Mouse (Mus musculus): ENCODE measurements at regions not wholly inside any gene's neighbourhood (a gene's known extent, or its start where the extent isn't known, plus 50 kb on each side); places are given as distances from the start of the nearest gene placed in this dataset.
A peak's percentile ranks its signal among the peaks of the same experiment; 100 is the strongest.

DNA sequence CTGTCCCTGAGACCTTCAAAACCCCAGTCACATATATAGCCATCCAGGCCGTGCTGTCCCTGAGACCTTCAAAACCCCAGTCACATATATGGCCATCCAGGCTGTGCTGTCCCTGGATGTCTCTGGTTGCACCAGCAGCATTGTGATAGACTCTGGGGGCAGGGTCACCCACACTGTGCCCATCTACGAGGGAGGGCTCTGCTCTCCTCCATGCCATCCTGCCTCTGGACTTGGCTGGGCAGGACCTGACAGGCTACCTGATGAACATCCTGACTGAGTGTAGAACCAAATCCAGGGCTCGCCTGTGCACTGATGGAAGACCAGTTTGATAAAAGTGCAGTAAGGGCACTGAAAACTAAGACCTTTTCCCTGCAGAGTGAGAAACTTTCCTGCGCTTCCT, 63.1 kb upstream of the S1pr3 start:
- Histone ChIP-seq H3K27me3 (ENCODE audit: control insufficient read depth, insufficient read depth, low read depth, low read length) (no peaks in the 10 kb centered on the region), H3K27ac (ENCODE audit: low read length) (peak overlapping the region; percentile 13; the same call in 1 of the 2 replicates), H3K9me3 (replicated peaks; ENCODE audit: control insufficient read depth, low read length, poor library complexity, severe bottlenecking) (no peaks in the 10 kb centered on the region), H3K9ac (ENCODE audit: low read depth, low read length) (no peak overlapping the region), H3K4me3 (ENCODE audit: low read depth, low read length) (no peak overlapping the region), H3K4me2 (ENCODE audit: low read length) (no peak overlapping the region), H3K4me1 (ENCODE audit: control insufficient read depth, insufficient read depth, low read length) (peaks cover 8% of the 10 kb centered on the region; the same call in 1 of the 2 replicates), H3K36me3 (ENCODE audit: control insufficient read depth, insufficient read depth, low read length) (no peaks in the 10 kb centered on the region)
- WGBS = 65% methylated on average over 4 of the region's 4 CpGs
- no peak for ATAC-seq

DNA sequence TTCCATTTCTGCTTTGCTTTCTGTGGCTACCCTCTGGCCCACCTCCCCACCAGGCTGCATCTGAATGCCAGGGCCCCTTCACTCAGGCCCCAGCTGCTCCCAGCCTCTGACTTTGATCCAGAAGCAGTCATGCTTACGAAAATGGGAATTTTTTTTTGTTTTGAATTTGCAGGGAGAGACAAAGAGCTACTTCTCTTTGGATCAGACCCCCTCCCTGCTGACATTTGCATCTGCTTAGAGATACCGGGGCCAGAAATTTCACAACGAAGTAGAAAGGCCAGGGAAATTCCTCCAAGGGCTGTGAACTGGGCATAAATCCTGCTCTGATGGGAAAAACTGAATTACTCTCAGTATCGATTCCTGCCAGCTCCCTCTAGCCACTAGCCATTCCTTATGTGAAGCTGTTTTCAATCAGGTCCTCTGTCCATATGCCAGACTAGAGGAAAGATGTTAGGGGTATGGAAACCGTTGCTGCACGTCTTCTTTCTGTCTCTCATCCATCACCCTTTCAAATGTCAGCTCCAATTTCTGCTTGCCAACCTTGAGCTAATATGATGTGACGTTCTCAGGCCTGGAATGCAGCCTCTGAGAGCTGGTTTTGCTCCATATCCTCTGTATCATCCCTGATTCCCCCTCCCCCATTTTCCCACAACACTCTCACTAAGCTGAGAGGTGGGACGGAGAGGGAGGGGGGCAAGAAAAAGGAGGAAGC, 62.4 kb upstream of the S1pr3 start:
- Histone ChIP-seq H3K9me3 (replicated peaks; ENCODE audit: control insufficient read depth, low read length, poor library complexity, severe bottlenecking) (no peaks in the 10 kb centered on the region), H3K4me2 (ENCODE audit: low read length) (no peak overlapping the region), H3K9ac (ENCODE audit: low read depth, low read length) (no peak overlapping the region), H3K4me1 (ENCODE audit: control insufficient read depth, insufficient read depth, low read length) (peaks cover 8% of the 10 kb centered on the region; the same call in 1 of the 2 replicates), H3K27me3 (ENCODE audit: control insufficient read depth, insufficient read depth, low read depth, low read length) (no peaks in the 10 kb centered on the region), H3K27ac (ENCODE audit: low read length) (peak overlapping the region; percentile 28; the same call in 1 of the 2 replicates), H3K4me3 (ENCODE audit: low read depth, low read length) (no peak overlapping the region), H3K36me3 (ENCODE audit: control insufficient read depth, insufficient read depth, low read length) (no peaks in the 10 kb centered on the region)
- peak; percentile 71 for ATAC-seq
- 10% methylated on average over 8 of the region's 8 CpGs for WGBS

DNA sequence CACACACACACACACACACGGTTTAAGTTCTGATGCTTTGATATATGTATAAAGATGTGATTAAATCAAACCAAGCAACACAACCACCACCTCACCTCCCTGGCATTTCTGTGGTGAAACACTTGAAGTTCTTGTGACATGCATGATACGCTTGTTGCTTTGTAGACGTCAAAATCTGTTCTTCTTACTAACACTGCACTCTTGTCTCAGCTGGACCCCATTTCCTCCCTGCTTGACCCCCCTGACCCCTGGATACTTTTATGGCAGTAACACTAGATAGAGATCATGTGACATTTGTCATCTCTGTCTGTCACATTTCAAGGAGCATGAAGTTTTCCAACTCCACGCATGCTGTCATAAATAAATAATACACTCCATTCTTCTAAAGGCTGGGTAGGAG, 59.7 kb upstream of the S1pr3 start:
- no peak for ATAC-seq
- no peak overlapping the region for H3K27ac ChIP-seq (ENCODE audit: low read length)
- no peaks in the 10 kb centered on the region for H3K27me3 ChIP-seq (ENCODE audit: control insufficient read depth, insufficient read depth, low read depth, low read length)
- H3K9ac ChIP-seq (ENCODE audit: low read depth, low read length) = no peak overlapping the region
- no peaks in the 10 kb centered on the region for H3K36me3 ChIP-seq (ENCODE audit: control insufficient read depth, insufficient read depth, low read length)
- H3K4me1 ChIP-seq (ENCODE audit: control insufficient read depth, insufficient read depth, low read length) = peaks cover 8% of the 10 kb centered on the region; the same call in 1 of the 2 replicates
- WGBS = 78% methylated on average over 4 of the region's 4 CpGs
- H3K9me3 ChIP-seq (replicated peaks; ENCODE audit: control insufficient read depth, low read length, poor library complexity, severe bottlenecking) = no peaks in the 10 kb centered on the region
- H3K4me3 ChIP-seq (ENCODE audit: low read depth, low read length) = no peak overlapping the region
- H3K4me2 ChIP-seq (ENCODE audit: low read length) = no peak overlapping the region

DNA sequence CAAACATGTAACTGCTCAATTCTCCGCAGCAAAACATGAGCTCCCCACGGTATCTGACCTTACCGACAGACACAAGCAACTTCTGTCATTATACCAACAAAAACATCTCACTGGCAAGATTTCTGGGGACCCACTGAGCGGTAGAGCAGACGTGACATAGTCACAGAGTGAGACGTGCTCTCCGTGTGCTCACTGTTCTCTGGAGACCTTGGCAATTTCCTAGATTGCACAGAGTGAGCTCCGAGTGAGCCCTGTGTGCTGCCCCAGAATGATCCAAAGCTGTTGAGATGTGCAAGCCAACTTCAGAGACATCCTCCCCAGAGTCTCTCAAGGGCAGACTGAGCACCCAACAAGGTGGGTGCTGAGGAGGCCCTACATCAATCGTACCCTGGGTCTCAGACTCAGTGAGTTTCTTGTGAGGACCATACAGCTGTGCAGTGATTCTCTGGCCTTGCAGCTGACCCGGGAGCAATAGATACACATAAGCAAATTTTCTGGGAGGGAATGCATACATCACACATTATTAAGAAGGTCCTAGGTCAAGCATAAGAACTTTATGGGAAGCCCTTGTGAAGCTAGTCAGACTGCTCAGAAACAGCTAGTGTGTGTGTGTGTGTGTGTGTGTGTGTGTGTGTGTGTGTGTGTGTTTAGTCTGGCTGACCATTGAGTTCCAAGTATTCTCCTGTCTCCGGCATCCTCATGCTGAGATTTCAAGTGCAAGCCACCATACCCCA, 58.5 kb upstream of the S1pr3 start:
- no peak overlapping the region for H3K9ac ChIP-seq (ENCODE audit: low read depth, low read length)
- H3K4me3 ChIP-seq (ENCODE audit: low read depth, low read length) = no peak overlapping the region
- H3K36me3 ChIP-seq (ENCODE audit: control insufficient read depth, insufficient read depth, low read length) = no peaks in the 10 kb centered on the region
- H3K4me1 ChIP-seq (ENCODE audit: control insufficient read depth, insufficient read depth, low read length) = peaks cover 8% of the 10 kb centered on the region; the same call in 1 of the 2 replicates
- no peak for ATAC-seq
- no peaks in the 10 kb centered on the region for H3K27me3 ChIP-seq (ENCODE audit: control insufficient read depth, insufficient read depth, low read depth, low read length)
- 91% methylated on average over 11 of the region's 11 CpGs for whole genome bisulfite sequencing
- H3K4me2 ChIP-seq (ENCODE audit: low read length) = no peak overlapping the region
- no peak overlapping the region for H3K27ac ChIP-seq (ENCODE audit: low read length)
- H3K9me3 ChIP-seq (replicated peaks; ENCODE audit: control insufficient read depth, low read length, poor library complexity, severe bottlenecking) = no peaks in the 10 kb centered on the region

DNA sequence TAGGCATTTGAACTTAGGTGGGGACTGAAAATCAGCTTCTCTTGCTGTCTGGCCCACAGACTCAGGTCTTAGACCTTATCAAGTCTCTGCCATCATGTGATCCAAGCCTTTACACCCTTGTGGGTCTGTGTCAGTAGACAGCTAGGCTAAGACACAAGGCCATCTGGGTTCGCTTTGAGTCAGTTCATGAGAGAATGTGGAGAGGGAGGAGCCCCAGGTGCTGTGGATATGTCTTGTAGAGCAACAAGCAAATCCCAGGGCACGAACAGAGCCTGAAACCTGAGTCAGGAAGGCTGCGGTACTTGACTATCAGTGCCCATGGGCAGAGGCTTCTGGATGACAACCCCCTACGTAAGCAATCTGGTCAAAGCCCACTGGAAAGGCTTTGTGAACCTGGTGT, 55.6 kb upstream of the S1pr3 start:
- Histone ChIP-seq H3K9ac (ENCODE audit: low read depth, low read length) (no peak overlapping the region), H3K4me1 (ENCODE audit: control insufficient read depth, insufficient read depth, low read length) (no peaks in the 10 kb centered on the region), H3K36me3 (ENCODE audit: control insufficient read depth, insufficient read depth, low read length) (no peaks in the 10 kb centered on the region), H3K4me2 (ENCODE audit: low read length) (no peak overlapping the region), H3K27ac (ENCODE audit: low read length) (no peak overlapping the region), H3K4me3 (ENCODE audit: low read depth, low read length) (no peak overlapping the region), H3K9me3 (replicated peaks; ENCODE audit: control insufficient read depth, low read length, poor library complexity, severe bottlenecking) (no peaks in the 10 kb centered on the region), H3K27me3 (ENCODE audit: control insufficient read depth, insufficient read depth, low read depth, low read length) (no peaks in the 10 kb centered on the region)
- WGBS = 89% methylated on average over 4 of the region's 4 CpGs
- ATAC-seq = no peak

DNA sequence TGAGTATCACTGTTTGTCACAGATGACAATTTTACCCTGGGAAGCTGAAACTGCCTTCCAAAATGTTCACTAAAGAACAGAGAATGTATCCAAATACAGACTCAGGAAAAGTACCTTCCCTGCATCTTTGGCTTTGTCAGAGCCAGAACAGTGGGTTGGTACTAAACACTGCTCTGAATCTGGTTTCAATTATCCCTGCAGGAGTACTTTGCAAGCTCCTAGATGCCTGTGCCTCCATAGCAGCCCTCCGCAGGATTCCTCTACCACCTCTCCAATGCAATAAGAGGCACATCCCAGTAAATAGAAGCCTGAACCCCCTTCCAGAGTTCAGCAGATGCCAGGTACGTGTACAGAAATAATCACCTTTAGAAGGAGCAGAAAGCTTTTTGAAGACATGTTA, 52.9 kb upstream of the S1pr3 start:
- Histone ChIP-seq H3K4me3 (ENCODE audit: low read depth, low read length) (no peak overlapping the region), H3K9me3 (replicated peaks; ENCODE audit: control insufficient read depth, low read length, poor library complexity, severe bottlenecking) (no peaks in the 10 kb centered on the region), H3K4me1 (ENCODE audit: control insufficient read depth, insufficient read depth, low read length) (no peaks in the 10 kb centered on the region), H3K36me3 (ENCODE audit: control insufficient read depth, insufficient read depth, low read length) (no peaks in the 10 kb centered on the region), H3K27ac (ENCODE audit: low read length) (no peak overlapping the region), H3K4me2 (ENCODE audit: low read length) (no peak overlapping the region), H3K9ac (ENCODE audit: low read depth, low read length) (no peak overlapping the region), H3K27me3 (ENCODE audit: control insufficient read depth, insufficient read depth, low read depth, low read length) (no peaks in the 10 kb centered on the region)
- 86% methylated on average over 2 of the region's 2 CpGs for WGBS
- no peak for ATAC-seq

Data from midbrain, embryonic 16.5 days (tissue).